ENCODE assay signal across 9 mouse cellular contexts in genomic region chr14:121738431-121739403, GRCm38 (mm10). TPM values are rescaled to one million over a fixed set of nuclear protein-coding genes. Genes with fewer than 3 reads are reported as not detected.
DNase-seq lines count a peak whose midpoint lies in the region; ATAC-seq lines count a peak whose summit lies in the region.
"Had no signal": no experiment of that assay in that cellular context is flagged by ENCODE, and none has a peak within 500 bp of the region (broad histone marks: within the 10 kb centered on the region; RNA-seq: fewer than 3 reads in every experiment).

No protein-coding gene starts in this region.

- H3K9ac ChIP-seq in forebrain, embryonic 16.5 days (replicated peaks; ENCODE audit: low read depth, low read length): peak overlapping the region; percentile 62

- no peaks in the 10 kb centered on the region for H3K9me3 ChIP-seq in forebrain, embryonic 16.5 days (ENCODE audit: control insufficient read depth, low read length)

- peak overlapping the region; percentile 49 for H3K4me2 ChIP-seq in forebrain, embryonic 16.5 days (ENCODE audit: low read length)

- H3K4me3 ChIP-seq in forebrain, embryonic 16.5 days (replicated peaks; ENCODE audit: low read length): peak overlapping the region; percentile 36

- peak overlapping the region; percentile 90 for H3K27ac ChIP-seq in forebrain, embryonic 16.5 days (ENCODE audit: low read length)

- WGBS in forebrain, embryonic 16.5 days: 46% methylated on average over 24 of the region's 24 CpGs

- peak; percentile 18 for DNase-seq in lung, postnatal 14 days
- DNase-seq in lung, postnatal 25 days (ENCODE audit: low spot score): no peak
- peak; percentile 44 to 47 for DNase-seq in layer of hippocampus, postnatal 10 days (ENCODE audit: low spot score in 2 of 2)
- DNase-seq in right cerebral cortex, postnatal 14 days: peak; percentile 46
- DNase-seq in kidney, adult 18-20 months: no peak
- no peak for DNase-seq in urinary bladder, adult 2 months (ENCODE audit: low spot score)
- DNase-seq: lung, postnatal 4 days; thymus, postnatal 4 days had no signal

- no peaks in the 10 kb centered on the region for H3K36me3 ChIP-seq in forebrain, embryonic 16.5 days (ENCODE audit: control insufficient read depth, insufficient read depth)

- H3K27me3 ChIP-seq in forebrain, embryonic 16.5 days (replicated peaks; ENCODE audit: control insufficient read depth, insufficient read depth, low read length): no peaks in the 10 kb centered on the region

- H3K4me1 ChIP-seq in forebrain, embryonic 16.5 days (replicated peaks; ENCODE audit: control insufficient read depth, insufficient read depth, low read length): peaks cover 13% of the 10 kb centered on the region

- ATAC-seq in forebrain, embryonic 16.5 days: peak; percentile 69

RNA-seq across cellular contexts. Expression of gene Dock9, which starts 58.9 kb away (rescaled TPM):
- polyA plus RNA-seq in forebrain, embryonic 16.5 days (2015; fragmentation: Nextera tagmentation; extraction: Ambion mirVana): 14.5 and 15.8 TPM in 2 replicates
- 100 to 1,000 TPM; 246 to 254 TPM for total RNA-seq in layer of hippocampus, postnatal 10 days (2021)
- polyA plus RNA-seq in urinary bladder, adult 2 months (2012; rRNA removed): 48.7 and 54.2 TPM in 2 replicates

Comparison
In these comparisons a context has a peak if more than half of its experiments do, and no peak if none do; other contexts are left out.
1. DNase-seq: peak in lung, postnatal 14 days (single experiment), layer of hippocampus, postnatal 10 days (2 of 2) and right cerebral cortex, postnatal 14 days (single experiment); none in lung, postnatal 25 days (single experiment), kidney, adult 18-20 months (single experiment) and urinary bladder, adult 2 months (single experiment).